ENCODE assay signal across 8 mouse cellular contexts in genomic region chr11:50850177-50850735, GRCm38 (mm10). TPM values are rescaled to one million over a fixed set of nuclear protein-coding genes. Genes with fewer than 3 reads are reported as not detected.
DNase-seq lines count a peak whose midpoint lies in the region; ATAC-seq and TF ChIP-seq lines count a peak whose summit lies in the region.

TSS of gene Grm6 (plus strand) at chr11:50850685.

- H3K27me3 ChIP-seq in kidney, embryonic 14.5 days (ENCODE audit: control insufficient read depth, insufficient read depth, low read length) = peaks cover 45% of the 10 kb centered on the region
- H3K27me3 ChIP-seq in limb, embryonic 10.5 days (ENCODE audit: low read depth, poor library complexity, severe bottlenecking) = peaks cover 81% of the 10 kb centered on the region

- peak within 1 kb of the TSS; percentile 87 for H3K4me2 ChIP-seq in kidney, embryonic 14.5 days (replicated peaks; ENCODE audit: low read depth, low read length)

- peak within 1 kb of the TSS; percentile 40; the same call in 1 of the 2 replicates for H3K9ac ChIP-seq in kidney, embryonic 14.5 days (ENCODE audit: low read depth, low read length)

- TF ChIP-seq CTCF in cortical plate, adult 2 months (IDR thresholded peaks at IDR 0.05; ENCODE audit: extremely low read depth, insufficient read depth, low read length) = no peak
- no peak for TF ChIP-seq CTCF in olfactory bulb, adult 2 months (IDR thresholded peaks at IDR 0.05; ENCODE audit: insufficient read depth, low read depth, low read length)

- H3K4me3 ChIP-seq in kidney, embryonic 14.5 days (ENCODE audit: low read length) = peak within 1 kb of the TSS; percentile 44
- H3K4me3 ChIP-seq in cortical plate, adult 2 months (ENCODE audit: insufficient read depth, low read length) = peak within 1 kb of the TSS; percentile 29
- H3K4me3 ChIP-seq in limb, embryonic 10.5 days = peak within 1 kb of the TSS; percentile 54
- H3K4me3 ChIP-seq in olfactory bulb, adult 2 months (ENCODE audit: insufficient read depth, low read depth, low read length) = peak within 1 kb of the TSS; percentile 43

- peaks cover 12% of the 10 kb centered on the region for H3K4me1 ChIP-seq in kidney, embryonic 14.5 days (ENCODE audit: control insufficient read depth, insufficient read depth, low read length)
- no peaks in the 10 kb centered on the region for H3K4me1 ChIP-seq in cortical plate, adult 2 months (ENCODE audit: control insufficient read depth, insufficient read depth, low read length)
- H3K4me1 ChIP-seq in limb, embryonic 10.5 days = peaks cover 13% of the 10 kb centered on the region
- H3K4me1 ChIP-seq in olfactory bulb, adult 2 months (ENCODE audit: control insufficient read depth, insufficient read depth, low read length) = peaks cover 11% of the 10 kb centered on the region

- no peak for DNase-seq in kidney, adult 11 months
- no peak for DNase-seq in limb, embryonic 10.5 days (ENCODE audit: low spot score)
- DNase-seq in c-Kit-positive CD71-positive TER-119-positive erythroid progenitor cells, embryonic 14.5 days (ENCODE audit: low spot score) = no peak
- DNase-seq in urinary bladder, adult 2 months (ENCODE audit: low spot score) = no peak
- no peak for DNase-seq in layer of hippocampus, adult 9-10 months (ENCODE audit: low spot score)

- H3K27ac ChIP-seq in kidney, embryonic 14.5 days (ENCODE audit: low read depth, low read length) = no peak within 1 kb of the TSS
- H3K27ac ChIP-seq in cortical plate, adult 2 months (ENCODE audit: insufficient read depth, low read length) = no peak within 1 kb of the TSS
- no peak within 1 kb of the TSS for H3K27ac ChIP-seq in limb, embryonic 10.5 days
- H3K27ac ChIP-seq in olfactory bulb, adult 2 months (ENCODE audit: insufficient read depth, low read depth, low read length) = no peak within 1 kb of the TSS

- H3K36me3 ChIP-seq in kidney, embryonic 14.5 days (ENCODE audit: control insufficient read depth, insufficient read depth, low read length) = no peaks in the 10 kb centered on the region
- no peaks in the 10 kb centered on the region for H3K36me3 ChIP-seq in limb, embryonic 10.5 days

- no peak for TF ChIP-seq POLR2A in cortical plate, adult 2 months (IDR thresholded peaks at IDR 0.05; ENCODE audit: extremely low read depth, insufficient read depth, low read length)
- no peak for TF ChIP-seq POLR2A in olfactory bulb, adult 2 months (IDR thresholded peaks at IDR 0.05; ENCODE audit: insufficient read depth, low read depth, low read length)

- WGBS in kidney, embryonic 14.5 days = under 1% methylated on average over 11 of the region's 11 CpGs
- 5% methylated on average over 11 of the region's 11 CpGs for WGBS in limb, embryonic 10.5 days
- 3% methylated on average over 11 of the region's 11 CpGs for WGBS in olfactory bulb, adult 2 months

- no peak for ATAC-seq in kidney, embryonic 14.5 days (ENCODE audit: low FRiP score, low TSS enrichment)

- no peaks in the 10 kb centered on the region for H3K9me3 ChIP-seq in kidney, embryonic 14.5 days (ENCODE audit: control insufficient read depth, low read length)
- H3K9me3 ChIP-seq in limb, embryonic 10.5 days (replicated peaks) = no peaks in the 10 kb centered on the region

RNA-seq across cellular contexts. Expression of gene Grm6, which starts in this region (rescaled TPM):
- not detected in 2 replicates for polyA plus RNA-seq in kidney, embryonic 14.5 days (2014; fragmentation: Nextera tagmentation; extraction: Ambion mirVana)
- not detected in 2 replicates for polyA plus RNA-seq in cortical plate, adult 2 months (2012; rRNA removed)
- polyA plus RNA-seq in limb, embryonic 10.5 days (2016; fragmentation: Nextera tagmentation; extraction: Ambion mirVana) = not detected in 2 replicates
- not detected in 2 replicates for polyA plus RNA-seq in olfactory bulb, adult 2 months (2012; ENCODE audit: insufficient read depth, insufficient read length, low replicate concordance, missing spikeins)
- polyA plus RNA-seq in urinary bladder, adult 2 months (2012; rRNA removed) = not detected in 2 replicates
